Mouse (Mus musculus) forebrain, embryonic 14.5 days (tissue): ENCODE data around the gene Gcdh. TPM values are rescaled to one million over a fixed set of nuclear protein-coding genes. Genes with fewer than 3 reads are reported as not detected.
"Not testable (repeated sequence)": the region's sequence is repeated elsewhere in the genome, so short reads cannot be mapped to it uniquely, and the experiment has no call there.

Source experiments
- ATAC-seq: fragments of 200-750 bp; cut with Nextera tagmentation; 2 replicates; pipeline ENCODE4 v1.8.0; 2017; ENCODE audit warnings: mild to moderate bottlenecking, moderate library complexity
- DNase-seq: peaks from one replicate; pipeline ENCODE4 v3.0.0-alpha.2; 2015; ENCODE audit warnings: low spot score
- H3K27ac ChIP-seq: fragments of 300-500 bp; sonication (generic); 2 replicates; pipeline ENCODE4 v1.5.1; 2014; ENCODE audit warnings: low read depth, mild to moderate bottlenecking, control low read depth, low read length, moderate library complexity
- H3K27me3 ChIP-seq: fragments of 300-500 bp; sonication (generic); replicated peaks from 2 replicates; pipeline ENCODE4 v1.6.1; 2014; ENCODE audit warnings: low read length, control low read depth, mixed read lengths; ENCODE audit not compliant: control insufficient read depth, insufficient read depth
- H3K36me3 ChIP-seq: fragments of 300-500 bp; sonication (generic); 2 replicates; pipeline ENCODE4 v1.6.1; 2014; ENCODE audit warnings: low read length, control low read depth; ENCODE audit not compliant: control insufficient read depth, insufficient read depth
- H3K4me1 ChIP-seq: fragments of 300-500 bp; sonication (generic); 2 replicates; pipeline ENCODE4 v1.6.1; 2014; ENCODE audit warnings: antibody characterized with exemption, low read length, control low read depth; ENCODE audit not compliant: control insufficient read depth, insufficient read depth
- H3K4me2 ChIP-seq: fragments of 300-500 bp; sonication (generic); 2 replicates; pipeline ENCODE4 v1.6.1; 2014; ENCODE audit warnings: mild to moderate bottlenecking, control low read depth, low read length
- H3K4me3 ChIP-seq: fragments of 300-500 bp; sonication (generic); 2 replicates; pipeline ENCODE4 v1.5.1; 2014; ENCODE audit warnings: low read depth, low read length, control low read depth
- H3K9ac ChIP-seq: fragments of 300-500 bp; sonication (generic); 2 replicates; pipeline ENCODE4 v1.6.1; 2014; ENCODE audit warnings: mild to moderate bottlenecking, low read length, control low read depth, moderate library complexity
- H3K9me3 ChIP-seq: fragments of 300-500 bp; sonication (generic); replicated peaks from 2 replicates; pipeline ENCODE4 v1.6.1; 2016; ENCODE audit warnings: low read length, control low read depth, mixed read lengths; ENCODE audit not compliant: control insufficient read depth
- WGBS: fragments of 180-500 bp; shearing (Covaris S2); extraction: QIAGEN DNeasy Blood & Tissue Kit; methylation state at CpG from one replicate; pipeline ENCODE4 v1.1.7; 2014; 5-methylcytosine and 5-hydroxymethylcytosine counted together
- polyA plus RNA-seq: library from polyadenylated mRNA; unstranded; fragments of >200 nt; fragmentation: Nextera tagmentation; extraction: Ambion mirVana; gene quantifications from 2 replicates; pipeline ENCODE4 v1.2.1, GENCODE M21; 2014

The Gcdh gene
- polyA plus RNA-seq, 1 experiment from 2014 or later, result 27.1 TPM

DNA sequence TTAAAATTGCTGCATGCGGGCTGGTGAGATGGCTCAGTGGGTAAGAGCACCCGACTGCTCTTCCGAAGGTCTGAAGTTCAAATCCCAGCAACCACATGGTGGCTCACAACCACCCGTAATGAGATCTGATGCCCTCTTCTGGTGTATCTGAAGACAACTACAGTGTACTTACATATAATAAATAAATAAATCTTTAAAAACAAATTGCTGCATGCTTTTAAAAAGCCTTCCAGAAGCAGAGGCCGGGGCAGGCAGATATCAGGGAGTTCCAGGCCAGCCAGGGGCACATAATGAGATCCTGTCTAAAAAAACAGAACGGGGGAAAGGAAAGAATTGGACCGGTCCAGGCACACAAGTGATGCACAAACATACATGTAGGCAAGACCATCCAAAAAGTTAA lies 14.3 kb upstream of the Gcdh start:
- DNase-seq, H3K27ac ChIP-seq, ATAC-seq, H3K9ac ChIP-seq, H3K9me3 ChIP-seq, H3K27me3 ChIP-seq: not testable (repeated sequence)
- H3K4me3 ChIP-seq, result peak overlapping the region; percentile 39
- H3K4me2 ChIP-seq, result peak overlapping the region; percentile 72
- peaks cover 30% of the 10 kb centered on the region for H3K36me3 ChIP-seq
- 30% methylated on average over 7 of the region's 7 CpGs for WGBS
- peaks cover 14% of the 10 kb centered on the region for H3K4me1 ChIP-seq

DNA sequence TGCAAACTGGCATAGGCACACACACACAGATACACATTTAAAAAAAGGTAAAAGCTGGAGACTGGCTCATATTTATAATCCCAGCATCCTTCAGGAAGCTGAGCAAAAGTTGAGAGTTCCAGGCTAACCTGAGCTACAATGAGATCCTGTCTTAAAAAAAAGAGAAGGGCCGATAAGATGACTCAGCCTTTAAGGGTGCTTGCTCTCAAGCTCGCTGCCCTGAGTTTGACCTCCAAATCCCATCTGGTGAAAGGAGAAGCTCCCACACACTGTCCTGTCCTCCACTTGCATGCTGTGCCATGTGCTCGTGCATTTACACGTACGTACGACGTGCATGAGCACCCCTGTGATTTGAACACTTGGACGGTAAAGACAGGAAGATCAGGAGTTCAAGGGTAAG lies 13.8 kb upstream of the Gcdh start:
- 82% methylated on average over 8 of the region's 8 CpGs for WGBS
- no peak overlapping the region for H3K4me2 ChIP-seq
- H3K36me3 ChIP-seq, result peaks cover 25% of the 10 kb centered on the region
- DNase-seq (no peak), ATAC-seq (no peak)
- H3K27ac ChIP-seq, result no peak overlapping the region
- H3K9ac ChIP-seq, result no peak overlapping the region
- no peak overlapping the region for H3K4me3 ChIP-seq
- no peaks in the 10 kb centered on the region for H3K9me3 ChIP-seq
- H3K4me1 ChIP-seq, result peaks cover 13% of the 10 kb centered on the region
- no peaks in the 10 kb centered on the region; the same call in 1 of the 2 replicates for H3K27me3 ChIP-seq

GRCm38 (mm10) chr8:84907037-84907436 lies 13.3 kb upstream of the Gcdh start:
- Histone ChIP-seq H3K9me3 (no peaks in the 10 kb centered on the region), H3K27ac (no peak overlapping the region), H3K9ac (no peak overlapping the region), H3K4me1 (peaks cover 14% of the 10 kb centered on the region), H3K36me3 (peaks cover 21% of the 10 kb centered on the region), H3K27me3 (no peaks in the 10 kb centered on the region), H3K4me3 (no peak overlapping the region), H3K4me2 (no peak overlapping the region)
- WGBS, result 95% methylated on average over 9 of the region's 9 CpGs
- DNase-seq (no peak), ATAC-seq (no peak)

GRCm38 (mm10) chr8:84904351-84904750 lies 10.6 kb upstream of the Gcdh start:
- Histone ChIP-seq H3K4me1 (peaks cover 13% of the 10 kb centered on the region), H3K9ac (no peak overlapping the region), H3K4me3 (no peak overlapping the region), H3K27ac (no peak overlapping the region), H3K4me2 (no peak overlapping the region), H3K27me3 (no peaks in the 10 kb centered on the region), H3K9me3 (no peaks in the 10 kb centered on the region), H3K36me3 (no peaks in the 10 kb centered on the region)
- ATAC-seq (no peak), DNase-seq (no peak)
- WGBS, result 93% methylated on average over 7 of the region's 7 CpGs

DNA sequence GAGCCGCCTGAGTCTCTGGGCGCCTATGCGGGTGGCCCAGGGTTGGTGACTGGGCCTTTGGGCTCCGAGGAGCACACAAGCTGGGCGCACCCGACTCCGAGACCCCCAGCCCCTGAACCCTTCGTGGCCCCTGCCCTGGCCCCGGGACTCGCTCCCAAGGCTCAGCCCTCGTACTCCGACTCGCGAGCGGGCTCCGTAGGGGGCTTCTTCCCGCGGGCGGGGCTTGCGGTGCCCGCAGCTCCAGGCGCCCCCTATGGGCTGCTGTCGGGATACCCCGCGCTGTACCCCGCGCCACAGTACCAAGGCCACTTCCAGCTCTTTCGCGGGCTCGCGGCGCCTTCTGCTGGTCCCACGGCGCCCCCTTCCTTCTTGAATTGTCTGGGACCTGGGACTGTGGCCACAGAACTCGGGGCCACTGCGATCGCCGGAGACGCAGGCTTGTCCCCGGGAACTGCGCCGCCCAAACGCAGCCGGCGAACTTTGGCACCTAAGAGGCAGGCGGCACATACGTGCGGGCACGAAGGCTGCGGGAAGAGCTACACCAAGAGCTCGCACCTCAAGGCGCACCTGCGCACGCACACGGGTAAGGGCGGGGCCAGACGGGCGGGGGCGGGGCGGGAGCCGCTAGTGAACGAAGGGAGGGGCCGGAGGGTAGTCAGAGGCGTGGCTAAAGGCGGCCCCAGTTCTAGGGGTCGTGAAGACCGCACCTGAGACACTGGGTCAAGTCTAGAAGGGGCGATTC lies 9.4 kb upstream of the Gcdh start:
- Histone ChIP-seq H3K27me3 (no peaks in the 10 kb centered on the region), H3K9me3 (no peaks in the 10 kb centered on the region), H3K4me3 (peak overlapping the region; percentile 48), H3K4me2 (peak overlapping the region; percentile 92), H3K36me3 (no peaks in the 10 kb centered on the region), H3K9ac (peak overlapping the region; percentile 72), H3K4me1 (peaks cover 6% of the 10 kb centered on the region), H3K27ac (peak overlapping the region; percentile 24; the same call in 1 of the 2 replicates)
- DNase-seq (peak; percentile 91), ATAC-seq (peak; percentile 93)
- under 1% methylated on average over 68 of the region's 68 CpGs for WGBS

DNA sequence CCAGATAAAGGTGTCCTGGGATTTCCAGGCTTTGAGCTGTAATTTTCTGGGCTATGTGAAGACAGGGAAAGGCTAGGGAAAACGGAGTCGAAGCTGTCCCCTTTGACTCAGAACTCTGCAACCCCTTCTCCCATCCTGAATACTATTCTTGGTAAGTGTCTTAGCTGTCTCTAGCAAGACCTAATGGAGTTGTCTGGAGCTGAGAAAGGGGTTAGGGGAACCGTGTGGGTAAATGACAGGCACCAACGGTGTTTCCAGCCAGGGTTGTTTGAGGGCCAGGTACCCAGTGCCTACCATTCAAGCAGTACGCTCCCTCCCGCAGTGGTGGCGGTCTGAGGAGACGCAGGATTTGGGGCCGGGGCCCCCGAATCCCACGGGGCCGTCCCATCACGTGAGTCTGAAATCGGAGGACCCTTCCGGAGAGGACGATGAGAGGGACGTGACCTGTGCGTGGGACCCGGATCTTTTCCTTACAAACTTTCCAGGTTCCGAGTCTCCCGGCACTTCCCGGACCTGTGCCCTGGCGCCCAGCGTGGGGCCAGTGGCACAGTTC lies 8.7 kb upstream of the Gcdh start:
- H3K9me3 ChIP-seq, result no peaks in the 10 kb centered on the region
- H3K4me1 ChIP-seq, result peaks cover 6% of the 10 kb centered on the region
- WGBS, result 3% methylated on average over 24 of the region's 24 CpGs
- no peaks in the 10 kb centered on the region for H3K36me3 ChIP-seq
- H3K27me3 ChIP-seq, result no peaks in the 10 kb centered on the region
- peak overlapping the region; percentile 48 for H3K4me3 ChIP-seq
- no peak for DNase-seq
- H3K9ac ChIP-seq, result peak overlapping the region; percentile 72
- ATAC-seq, result no peak; the same call in 1 of the 2 replicates
- H3K27ac ChIP-seq, result no peak overlapping the region
- H3K4me2 ChIP-seq, result peak overlapping the region; percentile 92

- H3K27me3 ChIP-seq, result no peaks in the 10 kb centered on the region
- DNase-seq (no peak), ATAC-seq (no peak)
- peak within 1 kb of the TSS; percentile 72 for H3K9ac ChIP-seq
- peaks cover 6% of the 10 kb centered on the region for H3K4me1 ChIP-seq
- H3K36me3 ChIP-seq, result no peaks in the 10 kb centered on the region
- H3K4me3 ChIP-seq, result peak within 1 kb of the TSS; percentile 48
- no peaks in the 10 kb centered on the region for H3K9me3 ChIP-seq
- H3K27ac ChIP-seq, result no peak within 1 kb of the TSS
- WGBS, result 72% methylated on average over 3 of the region's 3 CpGs
- peak within 1 kb of the TSS; percentile 92 for H3K4me2 ChIP-seq
These were observed 8.0 kb upstream of the Gcdh start, which contains the start of gene Klf1 for GRCm38 (mm10) chr8:84901752-84902151. Gene Klf1 (plus strand): TSS chr8:84901928.

GRCm38 (mm10) chr8:84901071-84901470 lies 7.3 kb upstream of the Gcdh start:
- Histone ChIP-seq H3K27me3 (no peaks in the 10 kb centered on the region), H3K36me3 (no peaks in the 10 kb centered on the region), H3K9ac (no peak overlapping the region), H3K4me1 (peaks cover 6% of the 10 kb centered on the region), H3K4me2 (no peak overlapping the region), H3K9me3 (no peaks in the 10 kb centered on the region), H3K4me3 (no peak overlapping the region), H3K27ac (no peak overlapping the region)
- DNase-seq (no peak), ATAC-seq (no peak)
- WGBS, result 72% methylated on average over 4 of the region's 4 CpGs

GRCm38 (mm10) chr8:84895963-84896362 lies 2.2 kb upstream of the Gcdh start:
- 0 out of 2 replicates have a peak, but pooled peaks cover under 1% of the 10 kb centered on the region for H3K36me3 ChIP-seq

More at GRCm38 (mm10) chr8:84895963-84896362, 2.2 kb upstream of the Gcdh start:
- DNase-seq, result no peak
- no peaks in the 10 kb centered on the region for H3K9me3 ChIP-seq
- H3K9ac ChIP-seq, result no peak overlapping the region
- no peak for ATAC-seq
- H3K27me3 ChIP-seq, result no peaks in the 10 kb centered on the region
- no peak overlapping the region for H3K27ac ChIP-seq
- H3K4me2 ChIP-seq, result no peak overlapping the region
- 86% methylated on average over 5 of the region's 5 CpGs for WGBS
- no peak overlapping the region for H3K4me3 ChIP-seq
- peaks cover 6% of the 10 kb centered on the region for H3K4me1 ChIP-seq
